Mouse (Mus musculus): ENCODE measurements around the gene Ric3. TPM values are rescaled to one million over a fixed set of nuclear protein-coding genes. Genes with fewer than 3 reads are reported as not detected.

The Ric3 gene
- polyA plus RNA-seq, 1 experiment: 2.4 TPM

DNA sequence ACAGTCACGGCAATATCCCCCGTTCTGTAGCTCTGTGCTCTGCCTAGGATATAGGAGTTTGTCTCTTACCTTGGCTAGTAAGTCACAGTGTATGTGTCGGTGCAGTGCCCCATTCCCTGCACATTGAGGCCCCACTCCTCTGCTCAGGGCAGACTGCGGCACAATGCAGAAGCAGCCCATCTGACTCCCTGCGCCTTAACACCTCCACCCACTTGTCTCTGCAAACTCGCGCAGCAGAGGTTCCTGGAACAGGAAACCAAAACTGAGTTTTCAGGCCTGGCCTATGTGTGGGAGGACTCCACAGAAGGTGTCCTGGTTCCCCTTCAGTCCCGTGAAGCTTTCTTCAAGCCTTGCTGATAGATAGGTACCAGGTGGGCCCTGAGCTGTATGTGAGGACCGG, 91.9 kb downstream of the Ric3 start:
- no peak for TF ChIP-seq CTCF (IDR thresholded peaks at IDR 0.05; ENCODE audit: control insufficient read depth, insufficient read depth, low read length)
- TF ChIP-seq POLR2A (IDR thresholded peaks at IDR 0.05; ENCODE audit: borderline replicate concordance, control insufficient read depth, low read depth, low read length): no peak
- WGBS: 44% methylated on average over 9 of the region's 9 CpGs
- no peak overlapping the region for H3K4me3 ChIP-seq (replicated peaks; ENCODE audit: control insufficient read depth, low read depth, low read length)
- no peak overlapping the region for H3K27ac ChIP-seq (ENCODE audit: control insufficient read depth, insufficient read depth, low read depth, low read length, poor library complexity)
- no peaks in the 10 kb centered on the region for H3K4me1 ChIP-seq (ENCODE audit: control insufficient read depth, insufficient read depth, low read length)

DNA sequence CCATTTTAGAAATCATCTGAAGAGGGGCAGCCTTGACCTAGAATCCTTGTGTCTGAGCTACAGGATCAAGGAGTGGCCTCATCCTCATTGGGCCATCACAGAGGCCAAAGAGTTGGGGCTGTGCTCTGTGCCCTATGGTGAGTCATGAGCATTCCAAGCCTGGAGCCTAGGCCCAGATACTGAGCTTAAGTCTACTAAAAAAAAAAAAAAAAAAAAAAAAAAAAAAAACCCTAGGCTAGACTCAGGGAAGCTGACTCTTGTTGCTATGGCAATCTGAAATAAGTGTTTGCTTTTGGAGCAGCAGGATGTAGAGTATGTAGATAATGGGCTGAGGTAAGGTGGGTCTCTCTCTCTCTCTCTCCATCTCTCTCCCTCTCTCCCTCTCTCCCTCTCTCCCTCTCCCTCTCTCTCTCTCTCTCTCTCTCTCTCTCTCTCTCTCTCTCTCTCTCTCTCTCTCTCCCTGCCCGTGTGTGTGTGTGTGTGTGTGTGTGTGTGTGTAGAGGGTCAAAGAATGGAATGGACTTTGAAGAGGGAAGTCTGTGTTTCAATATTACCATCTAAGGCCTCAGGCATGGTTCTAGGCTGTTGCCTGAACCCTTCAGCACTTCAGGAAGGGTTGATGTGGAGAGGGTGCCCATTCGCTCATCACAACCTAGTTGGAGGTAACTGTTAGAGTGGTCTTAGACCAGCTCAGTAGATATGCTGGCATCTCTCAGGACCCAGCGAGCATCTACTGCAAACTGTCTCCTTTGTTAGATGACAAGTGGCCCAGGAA, 97.0 kb downstream of the Ric3 start:
- Histone ChIP-seq H3K27ac (ENCODE audit: control insufficient read depth, insufficient read depth, low read depth, low read length, poor library complexity) (no peak overlapping the region), H3K4me1 (ENCODE audit: control insufficient read depth, insufficient read depth, low read length) (no peaks in the 10 kb centered on the region), H3K4me3 (replicated peaks; ENCODE audit: control insufficient read depth, low read depth, low read length) (no peak overlapping the region)
- 74% methylated on average over 3 of the region's 3 CpGs for WGBS
- TF ChIP-seq CTCF (IDR thresholded peaks at IDR 0.05; ENCODE audit: control insufficient read depth, insufficient read depth, low read length) (no peak), POLR2A (IDR thresholded peaks at IDR 0.05; ENCODE audit: borderline replicate concordance, control insufficient read depth, low read depth, low read length) (no peak)

Other genes starting within 250 kb of the Ric3 start
- gene Olfr516, start 232.8 kb downstream of the Ric3 start, polyA plus RNA-seq (2011; ENCODE audit: insufficient read depth, insufficient read length, low replicate concordance, missing spikeins): not detected in 2 replicates
- not detected in 2 replicates for gene Olfr517, start 211.0 kb downstream of the Ric3 start, polyA plus RNA-seq (2011; ENCODE audit: insufficient read depth, insufficient read length, low replicate concordance, missing spikeins)
- gene Olfr518, start 198.3 kb downstream of the Ric3 start, polyA plus RNA-seq (2011; ENCODE audit: insufficient read depth, insufficient read length, low replicate concordance, missing spikeins): not detected in 2 replicates
- not detected in 2 replicates for gene Olfr519, start 188.9 kb downstream of the Ric3 start, polyA plus RNA-seq (2011; ENCODE audit: insufficient read depth, insufficient read length, low replicate concordance, missing spikeins)
- gene Nlrp10, start 153.2 kb downstream of the Ric3 start, polyA plus RNA-seq (2011; ENCODE audit: insufficient read depth, insufficient read length, low replicate concordance, missing spikeins): 0.22 TPM in 1 of 2 replicates, not detected in the other
- 61.3 and 83.8 TPM in 2 replicates for gene Eif3f, start 148.9 kb downstream of the Ric3 start, polyA plus RNA-seq (2011; ENCODE audit: insufficient read depth, insufficient read length, low replicate concordance, missing spikeins)
- gene Tub, start 133.0 kb downstream of the Ric3 start, polyA plus RNA-seq (2011; ENCODE audit: insufficient read depth, insufficient read length, low replicate concordance, missing spikeins): 0.32 and 0.68 TPM in 2 replicates
- 4.5 and 7.5 TPM in 2 replicates for gene Lmo1, start 91.9 kb upstream of the Ric3 start, polyA plus RNA-seq (2011; ENCODE audit: insufficient read depth, insufficient read length, low replicate concordance, missing spikeins)